Mouse (Mus musculus): ENCODE measurements around the gene Kiss1r. TPM values are rescaled to one million over a fixed set of nuclear protein-coding genes. Genes with fewer than 3 reads are reported as not detected.

Gene Kiss1r
- total and polyA plus RNA-seq, 3 experiments = 0.10 to 1.5 (median 0.25) TPM

GRCm38 (mm10) chr10:79921572-79921971 lies 4.8 kb downstream of the Kiss1r start:
- Histone ChIP-seq H3K9ac (ENCODE audit: low read depth, low read length) (no peak overlapping the region), H3K27ac (no peak overlapping the region), H3K36me3 (ENCODE audit: control insufficient read depth, insufficient read depth, low read length) (no peaks in the 10 kb centered on the region), H3K4me1 (ENCODE audit: control insufficient read depth, insufficient read depth, low read length) (peaks cover 3% of the 10 kb centered on the region), H3K79me2 (replicated peaks; ENCODE audit: control insufficient read depth, insufficient read depth, low read length) (no peaks in the 10 kb centered on the region), H3K4me3 (no peak overlapping the region), H3K27me3 (ENCODE audit: control insufficient read depth, insufficient read depth, low read length) (peaks cover 17% of the 10 kb centered on the region)
- DNase-seq = no peak
- intact Hi-C loops (cut with DNase I) = no loop called here
- TF ChIP-seq EP300 (IDR thresholded peaks at IDR 0.05; ENCODE audit: insufficient read depth, low read depth, low read length) (no peak), CTCF (IDR thresholded peaks at IDR 0.05) (no peak), POLR2A (IDR thresholded peaks at IDR 0.05; ENCODE audit: insufficient read depth, low read depth, low read length) (no peak)
- WGBS = 9% methylated on average over 34 of the region's 34 CpGs

GRCm38 (mm10) chr10:79924998-79925784 lies 8.4 kb downstream of the Kiss1r start:
- WGBS = 13% methylated on average over 29 of the region's 29 CpGs
- TF ChIP-seq POLR2A (IDR thresholded peaks at IDR 0.05; ENCODE audit: insufficient read depth, low read depth, low read length) = 0 out of 2 replicates have a peak, but pooled peaks have one; percentile 18
- peak; percentile 95 for TF ChIP-seq EP300 (IDR thresholded peaks at IDR 0.05; ENCODE audit: insufficient read depth, low read depth, low read length)
- no peak for TF ChIP-seq CTCF (IDR thresholded peaks at IDR 0.05)
- no peak overlapping the region for H3K9ac ChIP-seq (ENCODE audit: low read depth, low read length)
- no peaks in the 10 kb centered on the region for H3K36me3 ChIP-seq (ENCODE audit: control insufficient read depth, insufficient read depth, low read length)
- H3K27me3 ChIP-seq (ENCODE audit: control insufficient read depth, insufficient read depth, low read length) = peaks cover 10% of the 10 kb centered on the region
- 0 out of 2 replicates have a peak, but pooled peaks cover 1% of the 10 kb centered on the region for H3K4me1 ChIP-seq (ENCODE audit: control insufficient read depth, insufficient read depth, low read length)
- intact Hi-C loops (cut with DNase I) = loop anchor here (1.0 to 5.0 kb wide), 5 partner anchors 33 to 217 kb away; partner anchors contain the start of gene Cbarp
- H3K27ac ChIP-seq = no peak overlapping the region
- peak; percentile 91 to 96 for DNase-seq
- no peak overlapping the region for H3K4me3 ChIP-seq
- H3K79me2 ChIP-seq (replicated peaks; ENCODE audit: control insufficient read depth, insufficient read depth, low read length) = no peaks in the 10 kb centered on the region

- intact Hi-C loops (cut with DNase I) = loop anchor here (1.0 to 5.0 kb wide), 7 partner anchors 32 to 216 kb away; partner anchors contain the start of genes Abca7, Cbarp and Tmem259
- H3K27ac ChIP-seq = peak overlapping the region; percentile 86
- DNase-seq = no peak
- H3K9ac ChIP-seq (ENCODE audit: low read depth, low read length) = peak overlapping the region; percentile 81
- peaks cover 5% of the 10 kb centered on the region for H3K27me3 ChIP-seq (ENCODE audit: control insufficient read depth, insufficient read depth, low read length)
- 0 out of 2 replicates have a peak, but pooled peaks cover 1% of the 10 kb centered on the region for H3K4me1 ChIP-seq (ENCODE audit: control insufficient read depth, insufficient read depth, low read length)
- TF ChIP-seq POLR2A (IDR thresholded peaks at IDR 0.05; ENCODE audit: insufficient read depth, low read depth, low read length) = no peak
- TF ChIP-seq CTCF (IDR thresholded peaks at IDR 0.05) = no peak
- TF ChIP-seq EP300 (IDR thresholded peaks at IDR 0.05; ENCODE audit: insufficient read depth, low read depth, low read length) = no peak
- 11% methylated on average over 15 of the region's 15 CpGs for WGBS
- peak overlapping the region; percentile 66 for H3K4me3 ChIP-seq
- H3K79me2 ChIP-seq (replicated peaks; ENCODE audit: control insufficient read depth, insufficient read depth, low read length) = no peaks in the 10 kb centered on the region
- no peaks in the 10 kb centered on the region for H3K36me3 ChIP-seq (ENCODE audit: control insufficient read depth, insufficient read depth, low read length)
These were observed 9.2 kb downstream of the Kiss1r start for GRCm38 (mm10) chr10:79925785-79926490.

- peak within 1 kb of the TSS; percentile 66 for H3K4me3 ChIP-seq
- no peaks in the 10 kb centered on the region for H3K79me2 ChIP-seq (replicated peaks; ENCODE audit: control insufficient read depth, insufficient read depth, low read length)
- TF ChIP-seq CTCF (IDR thresholded peaks at IDR 0.05) (no peak), POLR2A (IDR thresholded peaks at IDR 0.05; ENCODE audit: insufficient read depth, low read depth, low read length) (no peak), EP300 (IDR thresholded peaks at IDR 0.05; ENCODE audit: insufficient read depth, low read depth, low read length) (0 out of 2 replicates have a peak, but pooled peaks have one; percentile 40)
- peak within 1 kb of the TSS; percentile 86 for H3K27ac ChIP-seq
- intact Hi-C loops (cut with DNase I) = loop anchor here (2.0 to 5.0 kb wide), 3 partner anchors 58 to 216 kb away; partner anchors contain the start of genes Abca7, Cbarp and Tmem259
- 0 out of 2 replicates have a peak, but pooled peaks cover 1% of the 10 kb centered on the region for H3K4me1 ChIP-seq (ENCODE audit: control insufficient read depth, insufficient read depth, low read length)
- H3K27me3 ChIP-seq (ENCODE audit: control insufficient read depth, insufficient read depth, low read length) = peaks cover under 1% of the 10 kb centered on the region
- H3K9ac ChIP-seq (ENCODE audit: low read depth, low read length) = peak within 1 kb of the TSS; percentile 81
- under 1% methylated on average over 63 of the region's 63 CpGs for WGBS
- DNase-seq = peak; percentile 93 to 96
- no peaks in the 10 kb centered on the region for H3K36me3 ChIP-seq (ENCODE audit: control insufficient read depth, insufficient read depth, low read length)
These were observed 9.9 kb downstream of the Kiss1r start, which contains the start of gene Arid3a for GRCm38 (mm10) chr10:79926491-79927323. Gene Arid3a (plus strand): TSS chr10:79927043.

Data from heart, adult 2 months (tissue).